21 mouse cellular contexts compared by ENCODE assay signal in genomic region chr9:111086137-111086536, GRCm38 (mm10). TPM values are rescaled to one million over a fixed set of nuclear protein-coding genes. Genes with fewer than 3 reads are reported as not detected.
A peak's percentile ranks its signal among the peaks of the same experiment; 100 is the strongest.
DNase-seq lines count a peak whose midpoint lies in the region; ATAC-seq and TF ChIP-seq lines count a peak whose summit lies in the region.
"Had no signal": no experiment of that assay in that cellular context is flagged by ENCODE, and none has a peak within 500 bp of the region (broad histone marks: within the 10 kb centered on the region; RNA-seq: fewer than 3 reads in every experiment).

No protein-coding gene starts in this region.

- no peak for TF ChIP-seq POLR2A in myocyte (IDR thresholded peaks at IDR 0.05; ENCODE audit: insufficient read length, low read depth)

- H3K9ac ChIP-seq in liver, embryonic 11.5 days (ENCODE audit: low read depth, low read length) = no peak overlapping the region
- H3K9ac ChIP-seq: heart, embryonic 12.5 days; hindbrain, embryonic 15.5 days had no signal

- H3K4me2 ChIP-seq in myocyte (ENCODE audit: low read depth) = peak overlapping the region; percentile 46
- no peak overlapping the region for H3K4me2 ChIP-seq in liver, embryonic 11.5 days
- H3K4me2 ChIP-seq: heart, embryonic 12.5 days; hindbrain, embryonic 15.5 days had no signal

- 0 out of 2 replicates have a peak, but pooled peaks cover 5% of the 10 kb centered on the region for H3K4me1 ChIP-seq in liver, embryonic 11.5 days (replicated peaks; ENCODE audit: control insufficient read depth, insufficient read depth, low read length)

- H3K36me3 ChIP-seq in myocyte (ENCODE audit: control insufficient read depth, insufficient read depth) = no peaks in the 10 kb centered on the region
- no peaks in the 10 kb centered on the region for H3K36me3 ChIP-seq in liver, embryonic 11.5 days (ENCODE audit: control insufficient read depth, insufficient read depth, low read length)
- H3K36me3 ChIP-seq: embryonic facial prominence, embryonic 10.5 days; forebrain, embryonic 10.5 days; heart, embryonic 12.5 days; hindbrain, embryonic 15.5 days had no signal

- H3K27ac ChIP-seq in liver, embryonic 11.5 days (ENCODE audit: low read depth, low read length) = no peak overlapping the region
- H3K27ac ChIP-seq: embryonic facial prominence, embryonic 10.5 days; forebrain, embryonic 10.5 days; hindbrain, embryonic 15.5 days had no signal

- WGBS in liver, embryonic 11.5 days = 60% methylated on average over 6 of the region's 6 CpGs

- DNase-seq in lung, postnatal 36 days = peak; percentile 64
- DNase-seq in lung, postnatal 4 days = no peak
- peak; percentile 82 for DNase-seq in MN1 (ENCODE audit: low spot score)
- no peak for DNase-seq in natural killer cell, adult 2 months (ENCODE audit: low spot score in 2 of 2)
- DNase-seq in liver, embryonic 11.5 days (ENCODE audit: low spot score) = no peak
- no peak for DNase-seq in embryo, embryonic 10 days (ENCODE audit: low spot score)
- DNase-seq: adrenal gland, adult 2 months; adrenal gland, postnatal 25 days; B cell, adult 2 months; cerebellum, adult 18-20 months; cerebellum, adult 9-11 months; cerebellum, postnatal 36 days; gastrocnemius, postnatal 10 days had no signal

- H3ac ChIP-seq in myocyte (ENCODE audit: control insufficient read depth, insufficient read length) = no peak overlapping the region

- H3K4me3 ChIP-seq in myocyte = no peak overlapping the region
- no peak overlapping the region for H3K4me3 ChIP-seq in liver, embryonic 11.5 days (ENCODE audit: low read depth, low read length)
- H3K4me3 ChIP-seq: embryonic facial prominence, embryonic 10.5 days; forebrain, embryonic 10.5 days; heart, embryonic 12.5 days; hindbrain, embryonic 15.5 days had no signal

- H3K79me2 ChIP-seq in myocyte (ENCODE audit: control insufficient read depth, insufficient read depth) = no peaks in the 10 kb centered on the region

- no peaks in the 10 kb centered on the region for H3K27me3 ChIP-seq in myocyte (ENCODE audit: control insufficient read depth, insufficient read depth, insufficient read length)
- H3K27me3 ChIP-seq in liver, embryonic 11.5 days (replicated peaks; ENCODE audit: control insufficient read depth, insufficient read depth, low read length) = peaks cover 4% of the 10 kb centered on the region; the same call in 1 of the 2 replicates
- H3K27me3 ChIP-seq: heart, embryonic 12.5 days; hindbrain, embryonic 15.5 days had no signal

- H3K9me3 ChIP-seq in liver, embryonic 11.5 days (ENCODE audit: control insufficient read depth, low read length) = no peaks in the 10 kb centered on the region
- H3K9me3 ChIP-seq: embryonic facial prominence, embryonic 10.5 days; forebrain, embryonic 10.5 days; hindbrain, embryonic 15.5 days had no signal

- ATAC-seq in granulocyte monocyte progenitor cell, adult 5-6 weeks (replicated peaks; ENCODE audit: poor library complexity, severe bottlenecking) = peak; percentile 44
- no peak for ATAC-seq in liver, embryonic 11.5 days (replicated peaks; ENCODE audit: low FRiP score)
- ATAC-seq: forebrain, embryonic 14.5 days; inflammation-experienced regulatory T-cells, adult 6 months had no signal

TF ChIP-seq in myocyte, 11 proteins besides CTCF, POLR2A, EP300 and RAD21:
- TF ChIP-seq MYOG (IDR thresholded peaks at IDR 0.05; ENCODE audit: control insufficient read depth in 1 of 3, insufficient read depth in 1 of 3, insufficient read length in 2 of 3, low read depth in 2 of 3) (no peak), TCF3 (IDR thresholded peaks at IDR 0.05; ENCODE audit: insufficient read length, low read depth) (no peak), SRF (IDR thresholded peaks at IDR 0.05; ENCODE audit: control insufficient read depth, insufficient read length, low read depth) (no peak)
TF ChIP-seq in myocyte: peak in this region for 0.

RNA-seq across cellular contexts. Expression of gene Ccrl2, which starts 28.8 kb away (rescaled TPM):
- total RNA-seq in granulocyte monocyte progenitor cell, adult 5-6 weeks (2014; fragmentation: Nextera tagmentation) = 3.7 TPM in 1 of 2 replicates, not detected in the other
- 6.5 and 8.8 TPM in 2 replicates for total RNA-seq in granulocyte monocyte progenitor cell, adult 5-6 weeks (2017)
- polyA plus RNA-seq in myocyte (2012; fragmentation: generic; extraction: Trizol) = 0.12 TPM
- polyA plus RNA-seq in liver, embryonic 11.5 days (2014; fragmentation: Nextera tagmentation; extraction: Ambion mirVana) = 4.7 and 5.2 TPM in 2 replicates

RNA-seq across cellular contexts. Expression of gene Lrrfip2, which starts 31.3 kb away (rescaled TPM):
- total RNA-seq in granulocyte monocyte progenitor cell, adult 5-6 weeks (2014; fragmentation: Nextera tagmentation) = 34.0 and 37.9 TPM in 2 replicates
- total RNA-seq in granulocyte monocyte progenitor cell, adult 5-6 weeks (2017) = 75.1 and 86.0 TPM in 2 replicates
- 27.8 TPM for polyA plus RNA-seq in myocyte (2012; fragmentation: generic; extraction: Trizol)
- polyA plus RNA-seq in liver, embryonic 11.5 days (2014; fragmentation: Nextera tagmentation; extraction: Ambion mirVana) = 40.0 and 40.3 TPM in 2 replicates

Comparison
In these comparisons a context has a peak if more than half of its experiments do, and no peak if none do; other contexts are left out.
1. DNase-seq: peak in lung, postnatal 36 days (single experiment) and MN1 (single experiment); none in lung, postnatal 4 days (0 of 2), natural killer cell, adult 2 months (0 of 2), liver, embryonic 11.5 days (single experiment) and embryo, embryonic 10 days (single experiment).